Mouse (Mus musculus): ENCODE measurements around the gene Strn4. TPM values are rescaled to one million over a fixed set of nuclear protein-coding genes. Genes with fewer than 3 reads are reported as not detected.
A peak's percentile ranks its signal among the peaks of the same experiment; 100 is the strongest.

Strn4 gene
- 97.4 and 107 TPM in 2 replicates for polyA plus RNA-seq (2014; fragmentation: Nextera tagmentation; extraction: Ambion mirVana)

DNA sequence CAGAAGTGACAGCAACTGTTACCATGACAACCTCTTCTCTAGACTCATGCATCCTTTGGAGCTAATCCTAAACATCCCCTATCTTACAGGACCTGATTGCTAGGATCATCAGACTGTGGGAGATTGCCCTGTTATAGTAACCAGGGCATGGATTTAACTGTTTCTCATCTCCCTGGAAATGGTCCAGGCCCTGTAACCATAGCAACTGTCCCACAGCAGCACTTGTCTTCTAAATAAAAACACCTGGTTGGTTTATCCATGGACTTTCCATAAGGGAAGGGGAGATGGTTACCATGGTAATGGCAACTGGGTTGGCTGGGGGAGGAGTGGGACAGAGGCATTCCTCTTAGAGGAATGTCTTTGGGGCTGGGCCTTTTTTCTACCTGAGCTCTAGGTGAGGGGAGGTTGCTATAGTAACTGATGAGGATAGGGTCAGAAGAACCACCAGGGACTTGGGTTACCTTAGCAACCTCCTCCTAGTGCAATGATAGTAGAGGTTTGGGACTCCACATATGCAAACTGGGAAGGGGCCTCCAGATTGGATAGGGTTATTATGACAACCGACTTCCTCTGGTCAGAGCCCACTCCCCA lies at the start of gene Strn4:
TSS of gene Strn4 (plus strand) at position 539 of the 591 bp plus-strand sequence.
- peaks cover 10% of the 10 kb centered on the region for H3K27me3 ChIP-seq (replicated peaks; ENCODE audit: control insufficient read depth, insufficient read depth, low read length)
- H3K36me3 ChIP-seq (ENCODE audit: control insufficient read depth, insufficient read depth, low read length) = peaks cover 17% of the 10 kb centered on the region; the same call in 1 of the 2 replicates
- H3K4me1 ChIP-seq (ENCODE audit: control insufficient read depth, insufficient read depth, low read length) = peaks cover 41% of the 10 kb centered on the region
- DNase-seq (ENCODE audit: low spot score) (peak; percentile 83), ATAC-seq (ENCODE audit: low read depth) (peak; percentile 51)
- H3K9me3 ChIP-seq (ENCODE audit: control insufficient read depth, low read length) = no peaks in the 10 kb centered on the region
- peak within 1 kb of the TSS; percentile 99 for H3K27ac ChIP-seq (replicated peaks; ENCODE audit: low read depth, low read length)
- peak within 1 kb of the TSS; percentile 83 for H3K4me2 ChIP-seq (ENCODE audit: low read depth, low read length)
- peak within 1 kb of the TSS; percentile 100 for H3K9ac ChIP-seq (ENCODE audit: low read depth, low read length)
- 0% methylated on average over 1 of the region's 1 CpGs for WGBS
- H3K4me3 ChIP-seq (ENCODE audit: low read depth, low read length) = peak within 1 kb of the TSS; percentile 99

DNA sequence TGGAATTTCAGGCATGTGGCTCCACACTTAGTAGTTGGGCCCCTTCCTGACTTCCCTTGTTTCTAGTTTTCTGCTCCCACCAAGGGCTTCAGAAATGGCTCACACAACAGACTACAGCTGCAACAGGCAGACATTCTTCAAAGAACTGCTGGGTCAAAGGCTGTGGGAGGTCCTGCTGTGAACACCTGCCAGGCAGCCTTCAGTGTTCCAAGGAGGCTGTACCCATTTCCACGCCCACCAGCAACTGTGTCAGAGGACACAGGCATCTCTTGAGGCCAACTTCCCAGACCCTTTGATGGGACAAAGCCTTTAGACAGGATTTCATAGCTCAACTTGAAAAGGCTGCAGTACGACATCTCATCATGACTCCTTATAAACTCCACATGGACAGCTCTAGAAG lies 49.2 kb upstream of the Strn4 start:
- DNase-seq (ENCODE audit: low spot score) (no peak), ATAC-seq (ENCODE audit: low read depth) (no peak)
- H3K9ac ChIP-seq (ENCODE audit: low read depth, low read length) = no peak overlapping the region
- WGBS = 53% methylated on average over 2 of the region's 2 CpGs
- no peak overlapping the region for H3K4me2 ChIP-seq (ENCODE audit: low read depth, low read length)
- no peaks in the 10 kb centered on the region for H3K4me1 ChIP-seq (ENCODE audit: control insufficient read depth, insufficient read depth, low read length)
- H3K36me3 ChIP-seq (ENCODE audit: control insufficient read depth, insufficient read depth, low read length) = no peaks in the 10 kb centered on the region
- no peaks in the 10 kb centered on the region for H3K9me3 ChIP-seq (ENCODE audit: control insufficient read depth, low read length)
- no peaks in the 10 kb centered on the region for H3K27me3 ChIP-seq (replicated peaks; ENCODE audit: control insufficient read depth, insufficient read depth, low read length)
- H3K27ac ChIP-seq (replicated peaks; ENCODE audit: low read depth, low read length) = no peak overlapping the region
- no peak overlapping the region for H3K4me3 ChIP-seq (ENCODE audit: low read depth, low read length)

DNA sequence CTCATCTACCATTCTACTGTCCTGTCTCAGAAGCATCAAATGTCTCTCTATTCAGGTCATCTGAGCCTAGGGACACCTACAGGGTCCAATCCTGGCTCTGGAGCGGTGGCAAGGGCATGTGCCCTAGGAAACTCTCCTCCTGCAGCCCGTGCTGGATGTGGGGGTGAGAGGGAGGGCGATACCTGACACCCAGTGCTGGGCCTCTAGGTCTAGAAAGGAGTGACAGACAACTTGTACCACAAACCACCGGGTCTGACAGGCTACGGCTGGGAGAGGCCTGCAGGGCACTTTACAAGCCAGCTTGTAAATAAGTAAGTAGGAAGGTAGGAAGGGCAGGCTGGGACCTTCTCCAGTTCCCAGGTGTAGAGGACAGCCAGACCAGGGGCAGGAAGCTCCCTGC lies 39.8 kb upstream of the Strn4 start:
- H3K27me3 ChIP-seq (replicated peaks; ENCODE audit: control insufficient read depth, insufficient read depth, low read length) = no peaks in the 10 kb centered on the region
- peak; percentile 56; the same call in 1 of the 2 replicates for ATAC-seq (ENCODE audit: low read depth)
- no peak overlapping the region for H3K9ac ChIP-seq (ENCODE audit: low read depth, low read length)
- H3K4me2 ChIP-seq (ENCODE audit: low read depth, low read length) = no peak overlapping the region
- no peak overlapping the region for H3K27ac ChIP-seq (replicated peaks; ENCODE audit: low read depth, low read length)
- no peak overlapping the region for H3K4me3 ChIP-seq (ENCODE audit: low read depth, low read length)
- no peak for DNase-seq (ENCODE audit: low spot score)
- WGBS = 37% methylated on average over 5 of the region's 5 CpGs
- H3K9me3 ChIP-seq (ENCODE audit: control insufficient read depth, low read length) = peaks cover 4% of the 10 kb centered on the region; the same call in 1 of the 2 replicates
- no peaks in the 10 kb centered on the region for H3K36me3 ChIP-seq (ENCODE audit: control insufficient read depth, insufficient read depth, low read length)
- peaks cover 3% of the 10 kb centered on the region; the same call in 1 of the 2 replicates for H3K4me1 ChIP-seq (ENCODE audit: control insufficient read depth, insufficient read depth, low read length)

DNA sequence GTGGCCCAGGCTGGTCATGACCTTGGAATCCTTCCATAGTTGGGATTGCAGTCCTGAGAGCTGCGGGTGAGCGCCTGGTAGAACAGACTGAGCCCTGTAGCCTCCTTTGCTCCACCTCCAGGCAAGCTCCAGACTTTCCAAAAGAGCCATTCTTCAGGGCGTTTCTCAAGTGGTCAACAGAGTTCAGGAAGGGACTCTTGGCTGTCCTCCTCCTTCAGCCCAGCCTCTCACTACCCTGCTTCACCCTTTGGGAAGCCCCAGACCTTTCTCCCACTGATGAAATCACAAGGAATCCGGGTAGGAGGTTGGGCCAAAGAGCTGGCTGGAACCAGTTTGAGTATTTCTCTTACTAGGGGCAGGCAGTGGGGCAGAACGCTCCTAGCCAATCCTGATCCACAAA lies 35.6 kb upstream of the Strn4 start:
- Histone ChIP-seq H3K27me3 (replicated peaks; ENCODE audit: control insufficient read depth, insufficient read depth, low read length) (no peaks in the 10 kb centered on the region), H3K27ac (replicated peaks; ENCODE audit: low read depth, low read length) (no peak overlapping the region), H3K4me2 (ENCODE audit: low read depth, low read length) (no peak overlapping the region), H3K9me3 (ENCODE audit: control insufficient read depth, low read length) (no peaks in the 10 kb centered on the region), H3K36me3 (ENCODE audit: control insufficient read depth, insufficient read depth, low read length) (no peaks in the 10 kb centered on the region), H3K4me1 (ENCODE audit: control insufficient read depth, insufficient read depth, low read length) (peaks cover 19% of the 10 kb centered on the region), H3K4me3 (ENCODE audit: low read depth, low read length) (no peak overlapping the region), H3K9ac (ENCODE audit: low read depth, low read length) (no peak overlapping the region)
- 61% methylated on average over 5 of the region's 5 CpGs for WGBS
- DNase-seq (ENCODE audit: low spot score) = no peak
- ATAC-seq (ENCODE audit: low read depth) = no peak

DNA sequence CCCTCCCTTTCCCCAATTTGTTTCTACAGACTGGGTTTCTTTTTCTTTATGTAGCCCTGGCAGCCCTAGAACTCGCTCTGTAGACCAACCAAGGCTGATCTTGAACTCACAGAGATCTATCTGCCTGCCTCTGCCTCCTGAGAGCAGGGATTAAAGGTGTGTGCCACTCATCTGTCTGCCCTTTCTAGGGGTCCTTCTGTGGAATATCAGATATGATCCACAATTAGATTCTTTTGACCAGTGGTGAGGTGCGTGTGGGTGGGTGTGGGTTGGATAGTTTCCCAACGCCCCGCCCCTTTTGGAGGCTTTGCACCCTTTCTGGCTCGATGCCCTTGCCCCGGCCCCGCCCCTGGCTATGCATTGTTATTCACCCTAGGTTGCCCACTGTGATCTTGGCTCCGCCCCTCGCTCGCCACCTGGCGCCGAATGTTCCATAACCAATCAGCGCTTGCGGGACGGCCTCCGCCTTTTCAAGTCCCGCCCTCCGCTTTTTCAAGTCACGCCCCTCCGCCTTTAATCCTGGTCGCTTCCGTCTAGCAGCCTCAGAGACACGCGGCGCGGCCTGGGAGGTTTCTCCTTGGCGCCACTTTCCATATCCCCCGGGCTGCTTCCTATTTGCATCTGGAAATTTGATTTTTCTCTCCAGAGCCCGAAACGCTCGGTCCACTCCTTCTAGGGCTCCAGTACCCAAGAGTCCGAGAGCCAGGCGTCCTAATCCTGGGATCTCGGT lies 34.7 kb upstream of the Strn4 start, which contains the start of gene Slc1a5:
TSS of gene Slc1a5 (plus strand) at position 516 of the 730 bp plus-strand sequence.
- Histone ChIP-seq H3K9ac (ENCODE audit: low read depth, low read length) (peak within 1 kb of the TSS; percentile 68), H3K27ac (replicated peaks; ENCODE audit: low read depth, low read length) (peak within 1 kb of the TSS; percentile 7; the same call in 1 of the 2 replicates), H3K4me2 (ENCODE audit: low read depth, low read length) (peak within 1 kb of the TSS; percentile 99), H3K4me3 (ENCODE audit: low read depth, low read length) (peak within 1 kb of the TSS; percentile 64), H3K4me1 (ENCODE audit: control insufficient read depth, insufficient read depth, low read length) (peaks cover 19% of the 10 kb centered on the region), H3K27me3 (replicated peaks; ENCODE audit: control insufficient read depth, insufficient read depth, low read length) (no peaks in the 10 kb centered on the region), H3K9me3 (ENCODE audit: control insufficient read depth, low read length) (no peaks in the 10 kb centered on the region), H3K36me3 (ENCODE audit: control insufficient read depth, insufficient read depth, low read length) (no peaks in the 10 kb centered on the region)
- 5% methylated on average over 32 of the region's 34 CpGs for WGBS
- DNase-seq (ENCODE audit: low spot score) (peak; percentile 97), ATAC-seq (ENCODE audit: low read depth) (peak; percentile 90)

DNA sequence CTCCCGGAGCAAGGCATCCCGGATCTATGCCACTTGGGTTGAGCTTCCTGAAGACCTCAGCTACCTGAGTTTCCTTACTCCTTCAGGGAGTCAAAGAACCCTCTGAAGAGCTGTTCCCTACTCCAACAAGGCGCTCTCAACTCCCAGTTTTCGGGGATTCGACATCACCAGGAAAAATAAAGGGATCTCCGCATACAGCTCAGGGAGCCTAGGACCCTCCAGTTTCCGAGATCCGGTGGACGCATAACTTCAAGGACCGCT lies 34.2 kb upstream of the Strn4 start:
- no peaks in the 10 kb centered on the region for H3K27me3 ChIP-seq (replicated peaks; ENCODE audit: control insufficient read depth, insufficient read depth, low read length)
- peaks cover 19% of the 10 kb centered on the region for H3K4me1 ChIP-seq (ENCODE audit: control insufficient read depth, insufficient read depth, low read length)
- peak overlapping the region; percentile 7; the same call in 1 of the 2 replicates for H3K27ac ChIP-seq (replicated peaks; ENCODE audit: low read depth, low read length)
- no peaks in the 10 kb centered on the region for H3K36me3 ChIP-seq (ENCODE audit: control insufficient read depth, insufficient read depth, low read length)
- H3K9me3 ChIP-seq (ENCODE audit: control insufficient read depth, low read length) = no peaks in the 10 kb centered on the region
- peak overlapping the region; percentile 68 for H3K9ac ChIP-seq (ENCODE audit: low read depth, low read length)
- under 1% methylated on average over 10 of the region's 10 CpGs for WGBS
- H3K4me3 ChIP-seq (ENCODE audit: low read depth, low read length) = peak overlapping the region; percentile 64
- DNase-seq (ENCODE audit: low spot score) (no peak), ATAC-seq (ENCODE audit: low read depth) (peak; percentile 16)
- H3K4me2 ChIP-seq (ENCODE audit: low read depth, low read length) = peak overlapping the region; percentile 99

DNA sequence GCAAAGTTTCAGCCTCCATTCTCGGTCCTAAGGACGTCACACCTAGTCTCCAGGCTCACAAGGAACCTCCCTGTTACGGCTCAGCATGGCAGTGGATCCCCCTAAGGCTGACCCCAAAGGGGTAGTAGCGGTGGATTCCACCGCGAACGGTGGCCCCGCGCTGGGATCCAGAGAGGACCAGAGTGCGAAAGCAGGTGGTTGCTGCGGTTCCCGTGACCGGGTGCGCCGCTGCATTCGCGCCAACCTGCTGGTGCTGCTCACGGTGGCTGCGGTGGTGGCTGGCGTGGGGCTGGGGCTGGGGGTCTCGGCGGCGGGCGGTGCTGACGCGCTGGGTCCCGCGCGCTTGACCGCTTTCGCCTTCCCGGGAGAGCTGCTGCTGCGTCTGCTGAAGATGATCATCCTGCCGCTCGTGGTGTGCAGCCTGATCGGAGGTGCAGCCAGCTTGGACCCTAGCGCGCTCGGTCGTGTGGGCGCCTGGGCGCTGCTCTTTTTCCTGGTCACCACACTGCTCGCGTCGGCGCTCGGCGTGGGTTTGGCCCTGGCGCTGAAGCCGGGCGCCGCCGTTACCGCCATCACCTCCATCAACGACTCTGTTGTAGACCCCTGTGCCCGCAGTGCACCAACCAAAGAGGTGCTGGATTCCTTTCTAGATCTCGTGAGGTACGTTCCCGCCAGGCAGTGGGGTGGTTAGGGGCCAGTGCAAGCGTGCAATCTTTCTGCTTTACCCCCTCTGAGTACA lies 33.7 kb upstream of the Strn4 start:
- Histone ChIP-seq H3K4me1 (ENCODE audit: control insufficient read depth, insufficient read depth, low read length) (peaks cover 19% of the 10 kb centered on the region), H3K9me3 (ENCODE audit: control insufficient read depth, low read length) (no peaks in the 10 kb centered on the region), H3K27me3 (replicated peaks; ENCODE audit: control insufficient read depth, insufficient read depth, low read length) (no peaks in the 10 kb centered on the region), H3K36me3 (ENCODE audit: control insufficient read depth, insufficient read depth, low read length) (no peaks in the 10 kb centered on the region), H3K27ac (replicated peaks; ENCODE audit: low read depth, low read length) (peak overlapping the region; percentile 7; the same call in 1 of the 2 replicates), H3K9ac (ENCODE audit: low read depth, low read length) (peak overlapping the region; percentile 68), H3K4me2 (ENCODE audit: low read depth, low read length) (peak overlapping the region; percentile 99), H3K4me3 (ENCODE audit: low read depth, low read length) (peak overlapping the region; percentile 64)
- ATAC-seq (ENCODE audit: low read depth) = 0 out of 2 replicates have a peak, but pooled peaks have one; percentile 5
- DNase-seq (ENCODE audit: low spot score) = peak; percentile 7
- WGBS = 1% methylated on average over 42 of the region's 60 CpGs

DNA sequence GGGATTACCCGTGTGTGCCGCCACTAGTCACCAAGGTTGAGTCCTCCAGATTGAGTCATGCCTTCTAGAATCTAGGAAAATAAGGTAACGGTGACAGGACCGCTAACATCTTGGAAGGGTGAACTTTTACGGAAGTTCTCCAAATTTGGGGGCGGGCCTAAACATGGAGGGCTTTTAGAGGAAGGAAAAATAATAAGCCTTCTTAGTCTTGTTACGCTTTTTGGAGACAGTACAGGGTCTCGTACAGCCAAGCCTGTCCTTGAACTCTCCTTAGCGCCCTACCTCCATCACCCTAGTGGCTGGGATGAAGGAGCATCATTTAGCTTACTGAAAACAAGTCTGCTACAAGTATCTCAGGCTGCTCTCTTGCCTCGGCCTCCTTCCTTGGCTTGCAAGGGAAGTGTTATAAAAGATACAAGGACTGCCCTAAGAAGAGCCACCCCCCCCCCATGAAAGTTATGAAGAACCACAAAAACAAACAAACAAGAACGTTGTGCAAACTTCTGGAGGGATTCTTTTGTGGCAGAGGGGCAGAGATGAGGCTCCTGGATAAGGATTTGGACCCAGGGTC lies 33.0 kb upstream of the Strn4 start:
- H3K4me1 ChIP-seq (ENCODE audit: control insufficient read depth, insufficient read depth, low read length) = peaks cover 19% of the 10 kb centered on the region
- H3K4me3 ChIP-seq (ENCODE audit: low read depth, low read length) = peak overlapping the region; percentile 64
- WGBS = 6% methylated on average over 11 of the region's 11 CpGs
- no peak overlapping the region for H3K27ac ChIP-seq (replicated peaks; ENCODE audit: low read depth, low read length)
- H3K9ac ChIP-seq (ENCODE audit: low read depth, low read length) = peak overlapping the region; percentile 68
- H3K9me3 ChIP-seq (ENCODE audit: control insufficient read depth, low read length) = no peaks in the 10 kb centered on the region
- DNase-seq (ENCODE audit: low spot score) (no peak), ATAC-seq (ENCODE audit: low read depth) (no peak)
- 0 out of 2 replicates have a peak, but pooled peaks cover 2% of the 10 kb centered on the region for H3K36me3 ChIP-seq (ENCODE audit: control insufficient read depth, insufficient read depth, low read length)
- peak overlapping the region; percentile 99 for H3K4me2 ChIP-seq (ENCODE audit: low read depth, low read length)
- no peaks in the 10 kb centered on the region for H3K27me3 ChIP-seq (replicated peaks; ENCODE audit: control insufficient read depth, insufficient read depth, low read length)

Data from embryonic facial prominence, embryonic 14.5 days (tissue).